Mouse (Mus musculus) kidney, embryonic 14.5 days (tissue): ENCODE measurements around the gene Ncor2. TPM values are rescaled to one million over a fixed set of nuclear protein-coding genes. Genes with fewer than 3 reads are reported as not detected.

Experiments
- ATAC-seq: fragments of 200-750 bp; cut with Nextera tagmentation; 2 replicates; pipeline ENCODE4 v1.8.0; 2017; ENCODE audit warnings: moderate number of reproducible peaks, mild to moderate bottlenecking, moderate TSS enrichment, moderate library complexity; ENCODE audit not compliant: low FRiP score, low TSS enrichment
- H3K27ac ChIP-seq: fragments of 300-500 bp; sonication (generic); 2 replicates; pipeline ENCODE4 v1.5.1; 2014; ENCODE audit warnings: low read depth, mild to moderate bottlenecking, low read length, moderate library complexity, mixed read lengths
- H3K27me3 ChIP-seq: fragments of 300-500 bp; sonication (generic); 2 replicates; pipeline ENCODE4 v1.6.1; 2014; ENCODE audit warnings: mild to moderate bottlenecking, low read length; ENCODE audit not compliant: control insufficient read depth, insufficient read depth
- H3K36me3 ChIP-seq: fragments of 300-500 bp; sonication (generic); 2 replicates; pipeline ENCODE4 v1.6.1; 2014; ENCODE audit warnings: low read length, mixed read lengths; ENCODE audit not compliant: control insufficient read depth, insufficient read depth
- H3K4me1 ChIP-seq: fragments of 300-500 bp; sonication (generic); 2 replicates; pipeline ENCODE4 v1.6.1; 2014; ENCODE audit warnings: low read length, mixed read lengths; ENCODE audit not compliant: control insufficient read depth, insufficient read depth
- H3K4me2 ChIP-seq: fragments of 300-500 bp; sonication (generic); replicated peaks from 2 replicates; pipeline ENCODE4 v1.6.1; 2014; ENCODE audit warnings: low read depth, mild to moderate bottlenecking, low read length
- H3K4me3 ChIP-seq: fragments of 300-500 bp; sonication (generic); 2 replicates; pipeline ENCODE4 v1.5.1; 2014; ENCODE audit warnings: mild to moderate bottlenecking, low read length
- H3K9ac ChIP-seq: fragments of 300-500 bp; sonication (generic); 2 replicates; pipeline ENCODE4 v1.6.1; 2014; ENCODE audit warnings: low read depth, mild to moderate bottlenecking, low read length, moderate library complexity
- H3K9me3 ChIP-seq: fragments of 300-500 bp; sonication (generic); 2 replicates; pipeline ENCODE4 v1.6.1; 2016; ENCODE audit warnings: low read length; ENCODE audit not compliant: control insufficient read depth
- WGBS: fragments of 180-500 bp; shearing (Covaris S2); extraction: QIAGEN DNeasy Blood & Tissue Kit; methylation state at CpG from one replicate; pipeline ENCODE4 v1.1.7; 2014; 5-methylcytosine and 5-hydroxymethylcytosine counted together
- polyA plus RNA-seq: library from polyadenylated mRNA; unstranded; fragments of >200 nt; fragmentation: Nextera tagmentation; extraction: Ambion mirVana; gene quantifications from 2 replicates; pipeline ENCODE4 v1.2.1, GENCODE M21; 2014

The Ncor2 gene
- polyA plus RNA-seq, 1 experiment from 2014 or later: 34.6 TPM

GRCm38 (mm10) chr5:125056696-125057554, 122.1 kb downstream of the Ncor2 start:
- 5% methylated on average over 19 of the region's 19 CpGs for WGBS
- Histone ChIP-seq H3K27ac (peak overlapping the region; percentile 83), H3K27me3 (no peaks in the 10 kb centered on the region), H3K36me3 (peaks cover 32% of the 10 kb centered on the region), H3K4me1 (peaks cover 72% of the 10 kb centered on the region), H3K9me3 (no peaks in the 10 kb centered on the region), H3K4me3 (peak overlapping the region; percentile 30; the same call in 1 of the 2 replicates), H3K9ac (peak overlapping the region; percentile 42), H3K4me2 (peak overlapping the region; percentile 54)
- ATAC-seq: peak; percentile 54

- peaks cover 29% of the 10 kb centered on the region for H3K36me3 ChIP-seq
- peaks cover 69% of the 10 kb centered on the region for H3K4me1 ChIP-seq
- WGBS: 17% methylated on average over 6 of the region's 6 CpGs
- no peaks in the 10 kb centered on the region for H3K27me3 ChIP-seq
- no peaks in the 10 kb centered on the region for H3K9me3 ChIP-seq
- no peak for ATAC-seq
- H3K9ac ChIP-seq: peak overlapping the region; percentile 34; the same call in 1 of the 2 replicates
- H3K4me3 ChIP-seq: no peak overlapping the region; the same call in 1 of the 2 replicates
- H3K4me2 ChIP-seq: peak overlapping the region; percentile 54
- H3K27ac ChIP-seq: peak overlapping the region; percentile 48; the same call in 1 of the 2 replicates
Observed at GRCm38 (mm10) chr5:125056331-125056695, 122.7 kb downstream of the Ncor2 start.

- H3K4me1 ChIP-seq: peaks cover 65% of the 10 kb centered on the region
Observed at GRCm38 (mm10) chr5:125055901-125056300, 123.1 kb downstream of the Ncor2 start.

GRCm38 (mm10) chr5:125053661-125054060, 125.4 kb downstream of the Ncor2 start:
- H3K27me3 ChIP-seq: no peaks in the 10 kb centered on the region
- no peak overlapping the region for H3K4me2 ChIP-seq
- H3K27ac ChIP-seq: no peak overlapping the region
- H3K4me3 ChIP-seq: no peak overlapping the region
- WGBS: 85% methylated on average over 7 of the region's 7 CpGs
- H3K4me1 ChIP-seq: peaks cover 43% of the 10 kb centered on the region
- H3K36me3 ChIP-seq: peaks cover 51% of the 10 kb centered on the region
- no peak for ATAC-seq
- H3K9ac ChIP-seq: no peak overlapping the region
- H3K9me3 ChIP-seq: no peaks in the 10 kb centered on the region

More at GRCm38 (mm10) chr5:125055901-125056300, 123.1 kb downstream of the Ncor2 start:
- ATAC-seq: no peak
- Histone ChIP-seq H3K4me2 (peak overlapping the region; percentile 54), H3K9me3 (no peaks in the 10 kb centered on the region), H3K4me3 (no peak overlapping the region; the same call in 1 of the 2 replicates), H3K27me3 (no peaks in the 10 kb centered on the region), H3K36me3 (peaks cover 29% of the 10 kb centered on the region), H3K27ac (peak overlapping the region; percentile 48; the same call in 1 of the 2 replicates), H3K9ac (peak overlapping the region; percentile 34; the same call in 1 of the 2 replicates)
- 25% methylated on average over 8 of the region's 8 CpGs for WGBS

GRCm38 (mm10) chr5:125052603-125053488, 126.2 kb downstream of the Ncor2 start:
- Histone ChIP-seq H3K36me3 (peaks cover 59% of the 10 kb centered on the region), H3K9me3 (no peaks in the 10 kb centered on the region), H3K27ac (no peak overlapping the region), H3K4me2 (no peak overlapping the region), H3K4me1 (peaks cover 35% of the 10 kb centered on the region), H3K27me3 (no peaks in the 10 kb centered on the region), H3K9ac (no peak overlapping the region), H3K4me3 (no peak overlapping the region)
- no peak for ATAC-seq
- 60% methylated on average over 23 of the region's 23 CpGs for WGBS

- WGBS: 73% methylated on average over 10 of the region's 10 CpGs
- no peak overlapping the region for H3K27ac ChIP-seq
- no peaks in the 10 kb centered on the region for H3K9me3 ChIP-seq
- ATAC-seq: no peak
- no peak overlapping the region for H3K9ac ChIP-seq
- no peak overlapping the region for H3K4me3 ChIP-seq
- H3K27me3 ChIP-seq: no peaks in the 10 kb centered on the region
- H3K4me2 ChIP-seq: no peak overlapping the region
- H3K36me3 ChIP-seq: peaks cover 66% of the 10 kb centered on the region
- H3K4me1 ChIP-seq: peaks cover 29% of the 10 kb centered on the region
Observed at GRCm38 (mm10) chr5:125052237-125052602, 126.8 kb downstream of the Ncor2 start.

GRCm38 (mm10) chr5:125049481-125049880, 129.5 kb downstream of the Ncor2 start:
- WGBS: 90% methylated on average over 4 of the region's 4 CpGs
- ATAC-seq: no peak
- peaks cover 83% of the 10 kb centered on the region for H3K36me3 ChIP-seq
- H3K9me3 ChIP-seq: no peaks in the 10 kb centered on the region
- H3K4me1 ChIP-seq: 0 out of 2 replicates have a peak, but pooled peaks cover 6% of the 10 kb centered on the region
- no peak overlapping the region for H3K4me3 ChIP-seq
- no peak overlapping the region for H3K9ac ChIP-seq
- no peak overlapping the region for H3K4me2 ChIP-seq
- no peaks in the 10 kb centered on the region for H3K27me3 ChIP-seq
- no peak overlapping the region for H3K27ac ChIP-seq

GRCm38 (mm10) chr5:125046436-125046835, 132.6 kb downstream of the Ncor2 start:
- Histone ChIP-seq H3K4me2 (no peak overlapping the region), H3K4me1 (0 out of 2 replicates have a peak, but pooled peaks cover under 1% of the 10 kb centered on the region), H3K4me3 (no peak overlapping the region), H3K27me3 (no peaks in the 10 kb centered on the region), H3K9ac (no peak overlapping the region), H3K27ac (no peak overlapping the region), H3K36me3 (peaks cover 94% of the 10 kb centered on the region), H3K9me3 (no peaks in the 10 kb centered on the region)
- no peak for ATAC-seq
- 52% methylated on average over 5 of the region's 5 CpGs for WGBS
